Mouse (Mus musculus) testis, postnatal 10 days (tissue): Measurements from ENCODE around the gene Doc2a.
A peak's percentile ranks its signal among the peaks of the same experiment; 100 is the strongest.

ENCODE experiments used
- DNase-seq: peaks from one replicate; pipeline ENCODE4 v3.0.0; 2021; ENCODE audit warnings: low spot score

The Doc2a gene

GRCm38 (mm10) chr7:126847116-126847420 is at the start of gene Doc2a:
Gene Doc2a, plus strand, starts transcription at chr7:126847416.
- DNase-seq, result no peak

GRCm38 (mm10) chr7:126798127-126799049 is 48.8 kb upstream of the Doc2a start:
- DNase-seq, result peak; percentile 68

DNA sequence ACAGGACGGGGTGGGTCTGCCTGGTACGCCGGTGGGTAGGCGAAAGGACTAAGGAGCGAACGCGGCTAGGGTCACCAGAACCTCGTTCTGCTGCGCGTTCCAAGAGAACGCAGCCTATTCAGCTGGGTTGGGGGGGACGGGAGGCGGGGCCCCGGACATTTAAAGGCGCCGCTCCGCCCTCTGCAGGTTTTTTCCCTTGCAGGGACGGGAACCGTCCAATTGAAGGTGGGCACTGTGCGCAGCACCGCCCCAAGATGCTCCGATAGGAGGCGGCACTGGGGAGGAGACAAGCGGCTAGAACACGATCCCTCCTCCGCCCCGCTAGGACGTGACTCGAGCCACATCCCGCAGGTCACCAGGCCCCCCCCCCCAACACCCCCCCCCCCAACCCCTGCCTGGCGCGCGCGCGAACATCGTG is 48.2 kb upstream of the Doc2a start:
- DNase-seq, result peak; percentile 96

- DNase-seq, result peak; percentile 78
Observed at GRCm38 (mm10) chr7:126799468-126800268, 47.5 kb upstream of the Doc2a start.

- DNase-seq, result no peak
Observed at GRCm38 (mm10) chr7:126800269-126801056, 46.8 kb upstream of the Doc2a start.

DNA sequence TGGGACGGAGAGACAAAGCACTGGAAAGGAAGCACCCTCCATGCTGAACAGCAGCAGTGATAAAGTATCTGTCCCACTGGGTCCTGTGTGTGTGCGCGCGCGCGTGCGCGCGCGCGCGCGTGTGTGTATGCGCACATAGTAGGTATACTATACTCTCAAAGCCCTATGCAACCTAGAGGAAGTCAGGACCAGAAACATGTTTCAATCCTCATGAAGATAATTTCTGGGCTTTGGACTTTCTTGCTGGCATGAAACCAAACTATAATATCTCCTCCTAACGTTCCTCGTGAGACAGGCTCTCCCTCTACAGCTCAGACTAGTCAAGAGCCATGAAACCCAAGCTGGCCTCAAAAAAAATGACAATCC is 46.2 kb upstream of the Doc2a start:
- no peak for DNase-seq

DNA sequence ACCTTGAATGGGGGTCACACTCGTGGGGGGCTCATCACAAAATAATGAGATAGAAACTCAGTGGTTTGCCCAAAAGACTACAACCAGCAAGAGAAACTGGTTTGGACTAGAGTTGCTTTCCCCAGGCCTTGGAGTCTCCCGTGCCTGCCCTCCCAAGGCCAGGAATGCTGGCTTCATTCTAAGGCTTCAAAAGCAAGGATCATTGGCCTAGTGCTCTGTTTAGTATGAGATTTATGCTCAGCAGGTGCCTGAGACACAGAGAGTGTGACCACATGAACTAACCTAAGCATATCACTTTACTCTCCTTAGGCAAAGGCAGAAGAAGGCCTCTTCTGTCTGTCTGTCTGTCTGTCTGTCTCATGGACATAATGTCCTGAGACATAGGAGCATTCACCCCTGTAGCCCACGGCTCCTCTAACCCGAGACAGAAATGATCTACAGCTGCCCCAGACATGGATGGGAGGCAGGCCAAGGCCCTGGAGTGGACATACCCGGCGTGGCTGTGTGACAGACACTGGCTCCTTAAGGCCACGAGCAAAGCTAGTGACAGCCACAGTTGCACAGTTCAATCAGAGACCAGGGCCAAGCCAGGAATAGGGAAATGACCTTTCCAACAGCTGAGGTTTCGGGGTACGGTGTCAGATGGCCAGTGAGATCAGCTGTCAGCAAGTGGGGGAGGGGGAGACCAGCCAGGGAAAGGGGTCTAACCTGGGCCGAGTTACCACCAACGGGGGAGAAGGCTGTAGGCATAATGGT is 44.9 kb upstream of the Doc2a start:
- DNase-seq, result no peak

- DNase-seq, result no peak
Observed at GRCm38 (mm10) chr7:126803181-126803580, 44.0 kb upstream of the Doc2a start.

- DNase-seq, result no peak
Observed at GRCm38 (mm10) chr7:126803751-126804150, 43.5 kb upstream of the Doc2a start.

GRCm38 (mm10) chr7:126806956-126807355 is 40.3 kb upstream of the Doc2a start:
- no peak for DNase-seq

GRCm38 (mm10) chr7:126807405-126807804 is 39.8 kb upstream of the Doc2a start:
- DNase-seq, result no peak

DNA sequence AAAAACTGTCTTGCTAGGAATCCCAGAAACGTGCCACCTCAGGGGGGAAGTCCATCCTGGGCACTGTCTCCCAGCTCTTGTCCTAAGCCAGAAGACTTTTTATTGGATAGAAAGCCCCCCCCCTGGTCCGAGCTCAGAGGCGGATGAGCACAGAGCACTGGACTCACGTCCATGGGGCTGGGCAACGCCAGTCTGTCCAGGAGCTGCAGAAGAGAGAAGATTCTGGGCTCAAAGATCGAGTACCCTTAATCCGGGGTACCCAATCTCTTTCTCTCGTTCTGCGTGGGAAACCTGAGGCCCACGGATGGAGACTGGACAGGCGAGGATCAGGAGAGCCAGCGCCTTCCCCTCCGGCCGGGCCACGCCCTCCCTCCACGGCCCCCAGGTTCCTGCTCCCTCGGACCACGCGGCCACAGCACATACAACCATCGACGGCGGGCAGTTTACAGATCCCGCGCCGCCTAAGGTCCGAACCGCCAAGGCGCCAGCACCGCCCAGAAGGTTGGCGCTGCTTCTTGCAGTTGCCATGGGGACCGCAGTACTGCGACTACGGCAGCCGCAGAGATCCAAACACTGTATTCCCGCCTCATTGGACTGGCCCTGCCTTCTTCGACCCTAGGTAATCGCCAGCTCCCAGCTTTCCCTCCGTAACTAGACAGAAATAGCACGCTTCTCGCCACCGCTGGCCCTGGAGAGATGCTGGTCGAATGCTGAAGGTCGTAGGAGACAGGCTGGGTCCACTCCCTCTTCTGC is 38.3 kb upstream of the Doc2a start:
- peak; percentile 87 for DNase-seq

GRCm38 (mm10) chr7:126809723-126810369 is 37.4 kb upstream of the Doc2a start:
- no peak for DNase-seq

- DNase-seq, result no peak
Observed at GRCm38 (mm10) chr7:126815726-126816222, 31.4 kb upstream of the Doc2a start.

- no peak for DNase-seq
Observed at GRCm38 (mm10) chr7:126816494-126816893, 30.7 kb upstream of the Doc2a start.

GRCm38 (mm10) chr7:126817595-126817994 is 29.6 kb upstream of the Doc2a start:
- no peak for DNase-seq

- DNase-seq, result no peak
Observed at GRCm38 (mm10) chr7:126818818-126819217, 28.4 kb upstream of the Doc2a start.

- peak; percentile 91 for DNase-seq
Observed at GRCm38 (mm10) chr7:126821835-126822511, 25.2 kb upstream of the Doc2a start.

GRCm38 (mm10) chr7:126822741-126823140 is 24.5 kb upstream of the Doc2a start:
- no peak for DNase-seq
